Mouse (Mus musculus): ENCODE data around the gene C130026I21Rik. TPM values are rescaled to one million over a fixed set of nuclear protein-coding genes. Genes with fewer than 3 reads are reported as not detected.
"Not testable (repeated sequence)": the region's sequence is repeated elsewhere in the genome, so short reads cannot be mapped to it uniquely, and the experiment has no call there.

Gene C130026I21Rik
- polyA plus RNA-seq, 1 experiment from 2014 or later: not detected

DNA sequence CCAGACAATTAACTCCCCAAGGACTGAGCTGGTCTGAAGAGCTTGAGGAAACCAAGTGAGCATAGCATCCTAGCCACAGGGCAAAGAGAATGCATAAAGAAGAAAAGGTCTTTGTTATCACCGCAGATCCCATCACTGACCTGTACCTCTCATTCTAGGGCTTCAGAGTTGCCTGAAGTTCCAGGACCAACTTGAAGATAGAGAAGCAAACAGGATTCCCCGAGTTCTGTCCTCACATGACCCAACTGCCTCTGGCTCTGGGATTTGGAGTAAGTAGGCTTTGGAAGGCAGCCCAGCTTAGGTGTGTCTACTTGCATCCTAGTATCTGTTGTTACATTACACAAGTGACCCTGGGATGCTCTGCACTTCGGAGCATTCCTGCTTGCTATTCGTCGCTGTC lies 157.5 kb downstream of the C130026I21Rik start:
- 77% methylated on average over 2 of the region's 5 CpGs for WGBS
- not testable (repeated sequence) for DNase-seq (ENCODE audit: low spot score)

DNA sequence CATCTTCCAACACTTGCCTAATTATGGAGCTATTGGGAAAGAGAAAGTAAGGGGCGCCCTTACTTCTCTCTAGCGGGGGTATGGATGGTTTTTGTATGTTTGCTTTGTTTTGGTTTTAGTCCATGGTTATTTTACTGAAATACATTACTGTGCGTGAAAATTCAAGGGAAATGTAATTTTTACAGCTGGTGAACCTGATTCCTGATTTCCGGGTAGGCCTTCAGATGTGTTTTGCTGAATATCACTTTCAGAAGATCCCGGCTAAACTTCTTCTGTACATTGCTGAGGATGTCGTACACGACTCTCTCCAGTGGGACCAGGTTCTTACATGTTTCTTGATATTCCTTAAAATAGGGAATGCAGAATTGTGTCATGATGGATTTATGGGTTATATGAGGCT lies 158.1 kb downstream of the C130026I21Rik start:
- H3K9me3 ChIP-seq (ENCODE audit: control insufficient read depth, low read length); H3K4me2 ChIP-seq (ENCODE audit: low read depth); H3K27ac ChIP-seq (ENCODE audit: low read depth, low read length); H3K4me1 ChIP-seq (ENCODE audit: control insufficient read depth, insufficient read depth, low read length); H3K27me3 ChIP-seq (ENCODE audit: control insufficient read depth, insufficient read depth, low read length); ATAC-seq (ENCODE audit: insufficient read depth, low FRiP score, low TSS enrichment); H3K9ac ChIP-seq (ENCODE audit: low read length); H3K4me3 ChIP-seq (ENCODE audit: low read depth, low read length); DNase-seq (ENCODE audit: low spot score); H3K36me3 ChIP-seq (ENCODE audit: control insufficient read depth, insufficient read depth, low read length): not testable (repeated sequence)
- 93% methylated on average over 7 of the region's 7 CpGs for WGBS

More for the DNA sequence above, 157.5 kb downstream of the C130026I21Rik start:
- H3K36me3 ChIP-seq (ENCODE audit: control insufficient read depth, insufficient read depth, low read length); H3K27me3 ChIP-seq (ENCODE audit: control insufficient read depth, insufficient read depth, low read length); H3K9me3 ChIP-seq (ENCODE audit: control insufficient read depth, low read length); H3K9ac ChIP-seq (ENCODE audit: low read length); H3K27ac ChIP-seq (ENCODE audit: low read depth, low read length); ATAC-seq (ENCODE audit: insufficient read depth, low FRiP score, low TSS enrichment); H3K4me3 ChIP-seq (ENCODE audit: low read depth, low read length); H3K4me1 ChIP-seq (ENCODE audit: control insufficient read depth, insufficient read depth, low read length); H3K4me2 ChIP-seq (ENCODE audit: low read depth): not testable (repeated sequence)

DNA sequence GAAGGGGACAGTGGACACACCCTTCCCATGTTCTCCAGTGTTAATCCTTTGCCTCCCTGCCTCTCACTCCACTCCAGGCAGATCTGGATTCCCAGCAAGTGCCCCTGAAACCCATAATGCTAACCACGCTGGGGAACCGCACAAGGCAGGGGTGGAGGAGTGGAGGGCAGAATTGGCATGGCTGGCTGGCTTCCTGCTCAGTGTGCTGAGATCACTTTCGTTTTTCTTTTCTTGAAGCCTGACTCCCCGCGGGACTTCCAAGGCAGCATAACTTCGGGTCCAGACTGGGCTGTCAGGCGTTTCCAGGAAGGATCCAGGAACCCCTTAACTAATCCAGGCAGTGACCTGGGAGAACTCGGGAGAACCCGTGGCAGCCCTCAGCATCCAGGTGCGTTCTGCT lies 158.8 kb downstream of the C130026I21Rik start:
- H3K27me3 ChIP-seq (ENCODE audit: control insufficient read depth, insufficient read depth, low read length); H3K27ac ChIP-seq (ENCODE audit: low read depth, low read length); H3K9me3 ChIP-seq (ENCODE audit: control insufficient read depth, low read length); H3K4me3 ChIP-seq (ENCODE audit: low read depth, low read length); DNase-seq (ENCODE audit: low spot score); H3K9ac ChIP-seq (ENCODE audit: low read length); H3K4me2 ChIP-seq (ENCODE audit: low read depth); ATAC-seq (ENCODE audit: insufficient read depth, low FRiP score, low TSS enrichment); H3K4me1 ChIP-seq (ENCODE audit: control insufficient read depth, insufficient read depth, low read length); H3K36me3 ChIP-seq (ENCODE audit: control insufficient read depth, insufficient read depth, low read length): not testable (repeated sequence)
- WGBS: 72% methylated on average over 9 of the region's 10 CpGs

- DNase-seq (ENCODE audit: low spot score); H3K27ac ChIP-seq (ENCODE audit: low read depth, low read length); H3K4me3 ChIP-seq (ENCODE audit: low read depth, low read length); H3K9me3 ChIP-seq (ENCODE audit: control insufficient read depth, low read length); H3K27me3 ChIP-seq (ENCODE audit: control insufficient read depth, insufficient read depth, low read length); ATAC-seq (ENCODE audit: insufficient read depth, low FRiP score, low TSS enrichment); H3K9ac ChIP-seq (ENCODE audit: low read length); H3K4me1 ChIP-seq (ENCODE audit: control insufficient read depth, insufficient read depth, low read length); H3K36me3 ChIP-seq (ENCODE audit: control insufficient read depth, insufficient read depth, low read length); H3K4me2 ChIP-seq (ENCODE audit: low read depth): not testable (repeated sequence)
- WGBS: 85% methylated on average over 2 of the region's 3 CpGs
Measured at GRCm38 (mm10) chr1:85110876-85111275, 159.5 kb downstream of the C130026I21Rik start.

- not testable (repeated sequence) for H3K4me1 ChIP-seq (ENCODE audit: control insufficient read depth, insufficient read depth, low read length); H3K36me3 ChIP-seq (ENCODE audit: control insufficient read depth, insufficient read depth, low read length); H3K27me3 ChIP-seq (ENCODE audit: control insufficient read depth, insufficient read depth, low read length); DNase-seq (ENCODE audit: low spot score); ATAC-seq (ENCODE audit: insufficient read depth, low FRiP score, low TSS enrichment); H3K4me2 ChIP-seq (ENCODE audit: low read depth); H3K4me3 ChIP-seq (ENCODE audit: low read depth, low read length); H3K9me3 ChIP-seq (ENCODE audit: control insufficient read depth, low read length); H3K27ac ChIP-seq (ENCODE audit: low read depth, low read length); H3K9ac ChIP-seq (ENCODE audit: low read length)
- no CpG with 5 or more reads among the region's 7 CpGs for WGBS
Measured at GRCm38 (mm10) chr1:85109753-85110152, 160.6 kb downstream of the C130026I21Rik start, which contains the start of gene A530032D15Rik. Gene A530032D15Rik, minus strand, starts transcription at chr1:85109853.

DNA sequence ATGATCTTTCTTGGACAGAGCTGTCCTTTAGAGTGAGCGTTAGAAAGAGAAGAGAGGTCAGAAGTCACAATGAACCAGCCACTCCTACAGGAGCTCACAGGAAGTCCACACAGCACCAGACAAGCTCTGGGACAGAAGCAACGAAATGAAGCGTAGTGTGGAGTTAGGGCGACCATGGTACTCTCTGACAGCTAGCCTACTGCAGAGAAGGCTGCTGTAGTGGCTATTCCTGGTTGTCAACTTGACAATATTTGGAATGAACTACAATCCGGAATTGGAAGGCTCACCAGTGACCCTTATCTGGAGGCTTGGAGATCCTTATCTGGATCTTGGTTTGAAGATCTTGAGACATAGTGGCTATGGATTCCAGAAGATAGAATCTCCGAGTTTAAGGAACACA lies 164.4 kb downstream of the C130026I21Rik start:
- not testable (repeated sequence) for H3K27me3 ChIP-seq (ENCODE audit: control insufficient read depth, insufficient read depth, low read length); H3K36me3 ChIP-seq (ENCODE audit: control insufficient read depth, insufficient read depth, low read length)
- 79% methylated on average over 5 of the region's 6 CpGs for WGBS

DNA sequence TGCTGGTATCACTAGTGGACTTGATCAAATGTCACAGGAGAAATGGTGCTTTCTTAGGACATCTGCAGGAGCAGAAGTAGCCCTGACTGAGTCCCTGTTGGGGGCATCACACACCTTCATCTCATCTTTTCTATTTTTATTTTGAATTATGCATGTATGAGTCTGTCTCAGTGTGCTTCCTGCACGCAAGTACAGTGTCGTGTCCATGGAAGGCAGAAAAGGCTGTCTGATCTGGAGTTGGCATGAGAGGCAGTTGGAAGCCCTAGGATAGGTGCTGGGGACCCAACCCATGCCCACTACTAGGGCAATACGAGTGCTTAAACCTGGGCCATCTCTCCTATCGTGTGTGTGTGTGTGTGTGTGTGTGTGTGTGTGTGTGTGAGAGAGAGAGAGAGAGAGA lies 165.0 kb downstream of the C130026I21Rik start:
- WGBS: 81% methylated on average over 3 of the region's 4 CpGs

More for the DNA sequence above, 164.4 kb downstream of the C130026I21Rik start:
- not testable (repeated sequence) for H3K9ac ChIP-seq (ENCODE audit: low read length); H3K4me3 ChIP-seq (ENCODE audit: low read depth, low read length); H3K9me3 ChIP-seq (ENCODE audit: control insufficient read depth, low read length); DNase-seq (ENCODE audit: low spot score); ATAC-seq (ENCODE audit: insufficient read depth, low FRiP score, low TSS enrichment); H3K4me2 ChIP-seq (ENCODE audit: low read depth); H3K27ac ChIP-seq (ENCODE audit: low read depth, low read length); H3K4me1 ChIP-seq (ENCODE audit: control insufficient read depth, insufficient read depth, low read length)

DNA sequence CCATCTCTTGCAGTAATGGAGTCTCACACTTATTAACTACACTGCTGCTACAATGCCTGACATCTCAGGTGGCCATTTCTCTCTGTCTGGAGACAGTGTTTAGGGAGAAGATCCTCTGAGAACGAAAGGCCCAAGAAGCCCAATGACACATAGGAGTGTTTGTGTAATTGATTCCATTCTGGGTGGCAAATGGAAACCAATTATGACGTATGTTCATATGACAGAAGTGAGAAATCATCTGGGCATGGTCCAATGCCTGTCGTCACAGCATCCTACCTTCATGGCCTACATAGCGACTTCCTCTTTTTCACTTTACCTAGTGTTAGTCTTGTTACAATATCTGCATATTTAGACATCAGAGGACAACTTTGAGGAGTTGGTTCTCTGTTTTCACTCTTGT lies 168.6 kb downstream of the C130026I21Rik start:
- not testable (repeated sequence) for H3K36me3 ChIP-seq (ENCODE audit: control insufficient read depth, insufficient read depth, low read length); ATAC-seq (ENCODE audit: insufficient read depth, low FRiP score, low TSS enrichment); H3K4me1 ChIP-seq (ENCODE audit: control insufficient read depth, insufficient read depth, low read length); DNase-seq (ENCODE audit: low spot score); H3K27me3 ChIP-seq (ENCODE audit: control insufficient read depth, insufficient read depth, low read length); H3K27ac ChIP-seq (ENCODE audit: low read depth, low read length); H3K4me3 ChIP-seq (ENCODE audit: low read depth, low read length); H3K4me2 ChIP-seq (ENCODE audit: low read depth); H3K9me3 ChIP-seq (ENCODE audit: control insufficient read depth, low read length); H3K9ac ChIP-seq (ENCODE audit: low read length)
- 87% methylated on average over 4 of the region's 4 CpGs for WGBS

More for the DNA sequence above, 165.0 kb downstream of the C130026I21Rik start:
- H3K36me3 ChIP-seq (ENCODE audit: control insufficient read depth, insufficient read depth, low read length); ATAC-seq (ENCODE audit: insufficient read depth, low FRiP score, low TSS enrichment); H3K9me3 ChIP-seq (ENCODE audit: control insufficient read depth, low read length); H3K27me3 ChIP-seq (ENCODE audit: control insufficient read depth, insufficient read depth, low read length); H3K4me3 ChIP-seq (ENCODE audit: low read depth, low read length); H3K9ac ChIP-seq (ENCODE audit: low read length); H3K4me1 ChIP-seq (ENCODE audit: control insufficient read depth, insufficient read depth, low read length); H3K4me2 ChIP-seq (ENCODE audit: low read depth); DNase-seq (ENCODE audit: low spot score); H3K27ac ChIP-seq (ENCODE audit: low read depth, low read length): not testable (repeated sequence)

GRCm38 (mm10) chr1:85099864-85100263 lies 170.5 kb downstream of the C130026I21Rik start, which contains the start of gene Gm10553:
Gene Gm10553, plus strand, starts transcription at chr1:85100164.
- H3K4me3 ChIP-seq (ENCODE audit: low read depth, low read length); ATAC-seq (ENCODE audit: insufficient read depth, low FRiP score, low TSS enrichment): not testable (repeated sequence)
- WGBS: 57% methylated on average over 1 of the region's 1 CpGs

More at GRCm38 (mm10) chr1:85099864-85100263, 170.5 kb downstream of the C130026I21Rik start, which contains the start of gene Gm10553:
- not testable (repeated sequence) for H3K4me1 ChIP-seq (ENCODE audit: control insufficient read depth, insufficient read depth, low read length); DNase-seq (ENCODE audit: low spot score); H3K27me3 ChIP-seq (ENCODE audit: control insufficient read depth, insufficient read depth, low read length); H3K9me3 ChIP-seq (ENCODE audit: control insufficient read depth, low read length); H3K4me2 ChIP-seq (ENCODE audit: low read depth); H3K27ac ChIP-seq (ENCODE audit: low read depth, low read length); H3K36me3 ChIP-seq (ENCODE audit: control insufficient read depth, insufficient read depth, low read length); H3K9ac ChIP-seq (ENCODE audit: low read length)

All from neural tube, embryonic 11.5 days (tissue).